ENCODE assay signal across 26 mouse cellular contexts in the genomic region with DNA sequence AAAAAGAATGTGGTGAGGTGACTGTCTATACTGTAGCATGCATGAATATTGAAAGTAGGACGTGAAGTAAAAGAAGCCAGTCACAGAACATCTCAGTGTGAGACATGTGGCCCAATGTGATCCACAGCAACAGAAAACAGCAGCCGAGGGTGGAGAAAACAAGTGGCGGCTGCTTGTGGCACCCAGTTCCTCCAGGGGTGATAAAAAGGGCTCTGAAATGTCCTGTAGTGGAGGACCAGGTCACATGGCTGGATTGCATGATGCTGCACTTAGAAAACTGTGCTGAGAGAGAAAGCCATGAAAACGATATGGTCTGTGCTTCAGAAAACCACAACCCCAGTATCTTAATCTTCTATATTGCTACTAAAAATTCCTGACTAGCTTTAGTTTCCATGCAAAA. TPM values are rescaled to one million over a fixed set of nuclear protein-coding genes. Genes with fewer than 3 reads are reported as not detected.
DNase-seq lines count a peak whose midpoint lies in the region; ATAC-seq and TF ChIP-seq lines count a peak whose summit lies in the region.
"Had no signal": no experiment of that assay in that cellular context is flagged by ENCODE, and none has a peak within 500 bp of the region (broad histone marks: within the 10 kb centered on the region; RNA-seq: fewer than 3 reads in every experiment).

No protein-coding gene starts in this region.

- H3K4me3 ChIP-seq in thymus, adult 2 months (ENCODE audit: control insufficient read depth, insufficient read depth, low read length) = no peak overlapping the region
- H3K4me3 ChIP-seq: embryonic facial prominence, embryonic 10.5 days; forebrain, embryonic 12.5 days; heart, adult 2 months; limb, embryonic 15.5 days; midbrain, embryonic 13.5 days; stomach, embryonic 15.5 days had no signal

- no peak for TF ChIP-seq POLR2A in thymus, adult 2 months (IDR thresholded peaks at IDR 0.05; ENCODE audit: control insufficient read depth, extremely low read depth, insufficient read depth, low read length, poor library complexity)

- H3K27ac ChIP-seq in thymus, adult 2 months (ENCODE audit: control insufficient read depth, insufficient read depth, low read length) = peak overlapping the region; percentile 85
- H3K27ac ChIP-seq: embryonic facial prominence, embryonic 10.5 days; forebrain, embryonic 12.5 days; hindbrain, postnatal 0 days; limb, embryonic 15.5 days; midbrain, embryonic 13.5 days; stomach, embryonic 15.5 days had no signal

- peaks cover 40% of the 10 kb centered on the region for H3K4me1 ChIP-seq in thymus, adult 2 months (replicated peaks; ENCODE audit: control insufficient read depth, insufficient read depth, low read length)
- H3K4me1 ChIP-seq: embryonic facial prominence, embryonic 10.5 days; forebrain, embryonic 12.5 days; limb, embryonic 15.5 days; midbrain, embryonic 13.5 days; stomach, embryonic 15.5 days had no signal

- no peaks in the 10 kb centered on the region for H3K36me3 ChIP-seq in thymus, adult 2 months (ENCODE audit: control insufficient read depth, insufficient read depth, low read length)
- H3K36me3 ChIP-seq: embryonic facial prominence, embryonic 10.5 days; forebrain, embryonic 12.5 days; limb, embryonic 15.5 days; midbrain, embryonic 13.5 days; stomach, embryonic 15.5 days had no signal

- intact Hi-C loops in heart, postnatal 10 days (cut with DNase I) = no loop called here
- intact Hi-C loops in heart, postnatal 14 days (cut with DNase I) = no loop called here

- H3K27me3 ChIP-seq in thymus, adult 2 months (ENCODE audit: control insufficient read depth, insufficient read depth, low read length) = no peaks in the 10 kb centered on the region
- H3K27me3 ChIP-seq: forebrain, embryonic 12.5 days; limb, embryonic 15.5 days; midbrain, embryonic 13.5 days; stomach, embryonic 15.5 days had no signal

- WGBS in thymus, adult 2 months = 13% methylated on average over 4 of the region's 4 CpGs

- peak; percentile 95 for DNase-seq in heart, adult 11 months
- no peak for DNase-seq in heart, postnatal 10 days
- DNase-seq in thymus, adult 2 months = no peak
- no peak for DNase-seq in thymus, postnatal 36 days
- DNase-seq in lung, postnatal 4 days = no peak
- DNase-seq in heart, postnatal 14 days = no peak
- DNase-seq: adrenal gland, adult 2 months; cerebellum, adult 18-20 months; cerebellum, postnatal 36 days; heart, adult 2 months; kidney, adult 2 months; kidney, postnatal 14 days; layer of hippocampus, postnatal 36 days; lung, adult 2 months; lung, postnatal 36 days had no signal

- ATAC-seq in common myeloid progenitor, adult 5-6 weeks (replicated peaks; ENCODE audit: low read depth, poor library complexity, severe bottlenecking) = peak; percentile 64; the same call in 1 of the 2 replicates
- peak; percentile 46 for ATAC-seq in megakaryocyte progenitor cell, adult 5-6 weeks (replicated peaks; ENCODE audit: poor library complexity)
- ATAC-seq: hindbrain, postnatal 0 days; midbrain, embryonic 13.5 days had no signal

- no peak for TF ChIP-seq CTCF in thymus, adult 2 months (IDR thresholded peaks at IDR 0.05; ENCODE audit: borderline replicate concordance, control insufficient read depth, extremely low read depth, insufficient read depth, low read length, poor library complexity)

RNA-seq across cellular contexts. Expression of a gene that starts 34.7 kb away (rescaled TPM):
- total RNA-seq in heart, postnatal 10 days (2021) = 10 to 100 TPM; 12.9 to 37.4 TPM
- 52.4 and 61.3 TPM in 2 replicates for polyA plus RNA-seq in thymus, adult 2 months (2012; rRNA removed)
- not detected in 2 replicates for total RNA-seq in common myeloid progenitor, adult 5-6 weeks (2017)
- not detected in 2 replicates for total RNA-seq in megakaryocyte progenitor cell, adult 5-6 weeks (2015)
- total RNA-seq in megakaryocyte progenitor cell, adult 5-6 weeks (2017) = not detected in 2 replicates
- 10 to 100 TPM in 1 of 2 experiments, 1 to 10 TPM in 1; 5.1 to 18.8 TPM for total RNA-seq in heart, postnatal 14 days (2021)
- total RNA-seq: hematopoietic stem cell, adult 5-6 weeks; hindbrain, postnatal 0 days; layer of hippocampus, postnatal 36 days; left cerebral cortex, postnatal 25 days had no signal
- polyA plus RNA-seq: embryonic facial prominence, embryonic 10.5 days; forebrain, embryonic 12.5 days; hindbrain, postnatal 0 days; limb, embryonic 15.5 days; neural tube, embryonic 14.5 days; stomach, embryonic 15.5 days had no signal

RNA-seq across cellular contexts. Expression of a gene that starts 43.5 kb away (rescaled TPM):
- 10 to 100 TPM; 14.4 to 17.9 TPM for total RNA-seq in heart, postnatal 10 days (2021)
- 30.7 and 33.2 TPM in 2 replicates for polyA plus RNA-seq in thymus, adult 2 months (2012; rRNA removed)
- total RNA-seq in common myeloid progenitor, adult 5-6 weeks (2017) = 0.34 and 0.41 TPM in 2 replicates
- 0.05 and 0.37 TPM in 2 replicates for total RNA-seq in megakaryocyte progenitor cell, adult 5-6 weeks (2015)
- 0.03 and 1.2 TPM in 2 replicates for total RNA-seq in megakaryocyte progenitor cell, adult 5-6 weeks (2017)
- 10 to 100 TPM; 12.4 to 13.3 TPM for total RNA-seq in heart, postnatal 14 days (2021)

RNA-seq across cellular contexts. Expression of a gene that starts 53.5 kb away (rescaled TPM):
- total RNA-seq in heart, postnatal 10 days (2021) = 10 to 100 TPM; 14.5 to 15.8 TPM
- 2.6 and 3.4 TPM in 2 replicates for polyA plus RNA-seq in thymus, adult 2 months (2012; rRNA removed)
- 67.1 and 71.7 TPM in 2 replicates for total RNA-seq in common myeloid progenitor, adult 5-6 weeks (2017)
- total RNA-seq in megakaryocyte progenitor cell, adult 5-6 weeks (2015) = 195 and 224 TPM in 2 replicates
- 72.3 and 90.3 TPM in 2 replicates for total RNA-seq in megakaryocyte progenitor cell, adult 5-6 weeks (2017)
- 1 to 10 TPM; 4.4 to 9.3 TPM for total RNA-seq in heart, postnatal 14 days (2021)
- polyA plus RNA-seq: adrenal gland, adult 2 months had no signal
